Mouse (Mus musculus): ENCODE data around the gene Lipc. TPM values are rescaled to one million over a fixed set of nuclear protein-coding genes. Genes with fewer than 3 reads are reported as not detected.

Gene Lipc
- total and polyA plus RNA-seq, 3 experiments = 0.11 TPM; not detected in 2

DNA sequence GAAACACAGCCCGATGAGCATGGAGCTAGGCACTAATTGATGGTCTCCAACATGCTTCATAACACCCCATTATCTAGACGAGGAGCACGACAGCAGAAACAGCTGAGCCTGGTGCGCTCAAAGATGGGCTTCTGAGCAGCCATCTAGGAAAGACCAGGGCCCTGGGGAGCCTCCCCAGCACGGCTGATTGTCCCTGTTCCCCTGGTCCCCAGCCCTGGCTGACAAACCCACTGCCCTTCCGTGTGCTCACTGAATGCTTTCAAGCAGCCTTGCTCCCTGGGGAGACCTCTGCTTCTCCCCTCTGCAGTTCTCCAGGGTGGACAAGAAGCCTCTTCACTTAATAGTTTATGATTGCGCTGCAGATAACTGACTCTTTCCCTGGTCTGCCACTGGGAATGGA lies 35.5 kb downstream of the Lipc start:
- no peak for TF ChIP-seq GATA1 (IDR thresholded peaks at IDR 0.05; ENCODE audit: borderline replicate concordance, low read length)
- no peak for TF ChIP-seq TAL1 (conservative IDR thresholded peaks at IDR 0.05; ENCODE audit: low read depth, low read length)
- H3K4me3 ChIP-seq (ENCODE audit: low read depth, low read length) = peak overlapping the region; percentile 8; the same call in 1 of the 2 replicates
- DNase-seq (ENCODE audit: low spot score) (no peak), ATAC-seq (ENCODE audit: extremely low read depth, insufficient number of reproducible peaks, low FRiP score, poor library complexity, severe bottlenecking) (no peak)
- H3K9me3 ChIP-seq (replicated peaks) = no peaks in the 10 kb centered on the region
- H3K4me1 ChIP-seq (ENCODE audit: insufficient read depth, low read depth, low read length) = peaks cover 76% of the 10 kb centered on the region
- no peaks in the 10 kb centered on the region for H3K27me3 ChIP-seq (ENCODE audit: insufficient read depth, low read length)
- H3K36me3 ChIP-seq (replicated peaks) = no peaks in the 10 kb centered on the region

DNA sequence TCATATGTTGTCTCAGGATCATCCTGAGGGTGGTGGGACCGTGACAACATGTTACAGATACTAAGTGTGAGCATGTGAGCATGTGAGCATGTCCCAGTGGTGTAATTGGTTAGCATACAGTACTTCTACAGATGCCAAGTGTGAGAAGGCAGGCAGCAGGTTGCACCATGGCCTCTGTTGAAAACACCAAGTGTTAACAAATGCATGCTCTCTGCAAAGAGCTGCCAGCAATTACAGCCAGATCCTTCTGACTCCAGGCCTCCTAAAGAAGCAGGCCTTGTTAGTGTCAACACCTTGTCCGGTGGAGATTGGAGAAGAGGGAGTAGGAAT lies 36.7 kb downstream of the Lipc start:
- no peaks in the 10 kb centered on the region for H3K36me3 ChIP-seq (replicated peaks)
- H3K4me3 ChIP-seq (ENCODE audit: low read depth, low read length) = peak overlapping the region; percentile 59; the same call in 1 of the 2 replicates
- H3K27me3 ChIP-seq (ENCODE audit: insufficient read depth, low read length) = 0 out of 2 replicates have a peak, but pooled peaks cover 3% of the 10 kb centered on the region
- H3K4me1 ChIP-seq (ENCODE audit: insufficient read depth, low read depth, low read length) = peaks cover 71% of the 10 kb centered on the region
- no peak for TF ChIP-seq GATA2 (IDR thresholded peaks at IDR 0.05; ENCODE audit: borderline replicate concordance, low read depth, low read length)
- TF ChIP-seq TAL1 (conservative IDR thresholded peaks at IDR 0.05; ENCODE audit: low read depth, low read length) = no peak
- no peak for TF ChIP-seq GATA1 (IDR thresholded peaks at IDR 0.05; ENCODE audit: borderline replicate concordance, low read length)
- TF ChIP-seq POLR2AphosphoS5 (IDR thresholded peaks at IDR 0.05; ENCODE audit: insufficient replicate concordance, low read depth, low read length) = no peak
- no peak for TF ChIP-seq CTCF (IDR thresholded peaks at IDR 0.05; ENCODE audit: low read depth, low read length)
- DNase-seq (ENCODE audit: low spot score) (no peak), ATAC-seq (ENCODE audit: extremely low read depth, insufficient number of reproducible peaks, low FRiP score, poor library complexity, severe bottlenecking) (no peak)
- H3K9me3 ChIP-seq (replicated peaks) = no peaks in the 10 kb centered on the region

DNA sequence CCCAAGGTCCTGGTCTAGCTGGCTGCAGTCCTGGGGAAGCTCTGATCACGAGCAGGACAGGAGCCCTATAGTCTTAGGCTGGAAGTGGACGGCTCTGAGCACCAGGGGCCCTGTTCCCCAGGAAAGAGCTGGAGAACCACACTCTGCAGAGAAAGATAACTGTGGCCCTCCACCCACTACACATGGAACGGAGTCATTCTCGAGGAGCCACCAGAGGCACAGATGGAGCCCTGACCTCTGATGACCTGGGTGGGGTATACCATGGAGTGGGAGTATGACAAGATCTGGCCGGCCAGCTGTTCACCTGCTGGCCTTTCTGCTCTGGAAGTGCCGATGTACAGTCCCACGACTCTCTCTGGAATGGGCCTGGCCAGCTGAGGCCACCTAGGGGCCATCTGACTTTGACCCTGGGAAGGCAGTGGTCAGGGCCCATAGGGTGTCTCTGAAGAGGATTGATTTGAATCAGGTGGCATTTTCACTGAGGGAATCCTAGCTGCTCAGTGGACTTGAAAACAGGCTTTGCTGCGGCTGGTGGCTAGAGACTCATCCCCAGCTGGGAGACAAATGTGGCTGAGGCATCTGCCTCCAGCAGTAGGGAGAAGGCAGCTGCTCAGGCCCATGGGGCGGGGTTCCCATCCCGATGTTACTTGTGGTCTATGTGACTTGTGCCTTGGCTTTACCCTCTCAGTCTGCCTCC lies 37.2 kb downstream of the Lipc start:
- peak; percentile 75 for ATAC-seq (ENCODE audit: extremely low read depth, insufficient number of reproducible peaks, low FRiP score, poor library complexity, severe bottlenecking)
- no peaks in the 10 kb centered on the region for H3K36me3 ChIP-seq (replicated peaks)
- DNase-seq (ENCODE audit: low spot score) = peak; percentile 51
- TF ChIP-seq GATA2 (IDR thresholded peaks at IDR 0.05; ENCODE audit: borderline replicate concordance, low read depth, low read length) (no peak), POLR2AphosphoS5 (IDR thresholded peaks at IDR 0.05; ENCODE audit: insufficient replicate concordance, low read depth, low read length) (no peak), CTCF (IDR thresholded peaks at IDR 0.05; ENCODE audit: low read depth, low read length) (no peak), TAL1 (conservative IDR thresholded peaks at IDR 0.05; ENCODE audit: low read depth, low read length) (peak; percentile 42; the same call in 1 of the 2 replicates), GATA1 (IDR thresholded peaks at IDR 0.05; ENCODE audit: borderline replicate concordance, low read length) (no peak)
- H3K27me3 ChIP-seq (ENCODE audit: insufficient read depth, low read length) = 0 out of 2 replicates have a peak, but pooled peaks cover 3% of the 10 kb centered on the region
- H3K9me3 ChIP-seq (replicated peaks) = no peaks in the 10 kb centered on the region
- peaks cover 67% of the 10 kb centered on the region for H3K4me1 ChIP-seq (ENCODE audit: insufficient read depth, low read depth, low read length)
- peak overlapping the region; percentile 59; the same call in 1 of the 2 replicates for H3K4me3 ChIP-seq (ENCODE audit: low read depth, low read length)

DNA sequence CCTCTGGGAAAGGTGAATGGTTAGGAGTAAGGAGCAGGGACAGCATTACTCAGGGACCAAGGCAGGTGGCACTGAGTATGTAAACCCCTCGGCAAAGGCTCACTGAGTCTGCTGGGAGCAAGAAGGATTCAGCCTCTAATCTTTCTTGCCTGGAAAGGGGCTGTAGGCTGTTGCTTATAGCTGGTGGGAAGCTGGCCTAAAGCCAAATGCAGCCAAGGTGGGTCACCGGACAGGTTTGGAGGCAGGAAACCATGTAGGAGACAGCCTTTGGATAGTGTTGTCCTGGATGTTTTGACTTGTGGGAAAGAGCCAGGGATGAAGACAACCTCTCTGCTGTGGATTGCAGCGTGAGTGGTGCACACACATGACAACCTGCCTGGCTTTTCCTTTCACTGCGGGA lies 40.9 kb downstream of the Lipc start:
- TF ChIP-seq CTCF (IDR thresholded peaks at IDR 0.05; ENCODE audit: low read depth, low read length) = no peak
- TF ChIP-seq GATA2 (IDR thresholded peaks at IDR 0.05; ENCODE audit: borderline replicate concordance, low read depth, low read length) = no peak
- no peak for TF ChIP-seq POLR2AphosphoS5 (IDR thresholded peaks at IDR 0.05; ENCODE audit: insufficient replicate concordance, low read depth, low read length)
- TF ChIP-seq GATA1 (IDR thresholded peaks at IDR 0.05; ENCODE audit: borderline replicate concordance, low read length) = no peak
- no peak for TF ChIP-seq TAL1 (conservative IDR thresholded peaks at IDR 0.05; ENCODE audit: low read depth, low read length)
- H3K36me3 ChIP-seq (replicated peaks) = no peaks in the 10 kb centered on the region
- peaks cover 43% of the 10 kb centered on the region for H3K4me1 ChIP-seq (ENCODE audit: insufficient read depth, low read depth, low read length)
- H3K27me3 ChIP-seq (ENCODE audit: insufficient read depth, low read length) = 0 out of 2 replicates have a peak, but pooled peaks cover 3% of the 10 kb centered on the region
- H3K4me3 ChIP-seq (ENCODE audit: low read depth, low read length) = no peak overlapping the region
- no peaks in the 10 kb centered on the region for H3K9me3 ChIP-seq (replicated peaks)
- no peak for DNase-seq (ENCODE audit: low spot score)
- ATAC-seq (ENCODE audit: extremely low read depth, insufficient number of reproducible peaks, low FRiP score, poor library complexity, severe bottlenecking) = no peak

DNA sequence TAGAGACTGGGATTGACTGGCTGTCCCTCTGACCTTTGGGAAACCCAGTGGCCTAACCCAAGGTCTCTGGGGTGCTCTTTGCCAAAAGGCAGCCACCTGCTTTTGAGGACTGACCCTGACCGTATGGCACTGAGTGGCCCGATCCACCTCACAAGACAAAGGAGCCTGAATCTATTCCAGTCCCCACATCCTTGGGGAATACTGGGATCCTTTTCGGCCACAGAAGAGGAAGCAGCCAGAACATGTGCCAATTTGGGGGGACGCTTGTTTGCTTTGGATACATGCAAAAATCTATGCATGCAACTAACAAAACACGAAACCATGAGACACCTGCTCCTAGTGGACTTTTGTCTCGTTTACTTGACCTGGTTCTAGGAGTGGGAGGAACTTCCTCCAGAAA lies 41.7 kb downstream of the Lipc start:
- H3K4me3 ChIP-seq (ENCODE audit: low read depth, low read length) = no peak overlapping the region
- no peaks in the 10 kb centered on the region for H3K9me3 ChIP-seq (replicated peaks)
- peaks cover 36% of the 10 kb centered on the region for H3K4me1 ChIP-seq (ENCODE audit: insufficient read depth, low read depth, low read length)
- H3K36me3 ChIP-seq (replicated peaks) = no peaks in the 10 kb centered on the region
- 0 out of 2 replicates have a peak, but pooled peaks cover 3% of the 10 kb centered on the region for H3K27me3 ChIP-seq (ENCODE audit: insufficient read depth, low read length)
- ATAC-seq (ENCODE audit: extremely low read depth, insufficient number of reproducible peaks, low FRiP score, poor library complexity, severe bottlenecking) = no peak
- no peak for DNase-seq (ENCODE audit: low spot score)
- no peak for TF ChIP-seq POLR2AphosphoS5 (IDR thresholded peaks at IDR 0.05; ENCODE audit: insufficient replicate concordance, low read depth, low read length)
- no peak for TF ChIP-seq TAL1 (conservative IDR thresholded peaks at IDR 0.05; ENCODE audit: low read depth, low read length)

DNA sequence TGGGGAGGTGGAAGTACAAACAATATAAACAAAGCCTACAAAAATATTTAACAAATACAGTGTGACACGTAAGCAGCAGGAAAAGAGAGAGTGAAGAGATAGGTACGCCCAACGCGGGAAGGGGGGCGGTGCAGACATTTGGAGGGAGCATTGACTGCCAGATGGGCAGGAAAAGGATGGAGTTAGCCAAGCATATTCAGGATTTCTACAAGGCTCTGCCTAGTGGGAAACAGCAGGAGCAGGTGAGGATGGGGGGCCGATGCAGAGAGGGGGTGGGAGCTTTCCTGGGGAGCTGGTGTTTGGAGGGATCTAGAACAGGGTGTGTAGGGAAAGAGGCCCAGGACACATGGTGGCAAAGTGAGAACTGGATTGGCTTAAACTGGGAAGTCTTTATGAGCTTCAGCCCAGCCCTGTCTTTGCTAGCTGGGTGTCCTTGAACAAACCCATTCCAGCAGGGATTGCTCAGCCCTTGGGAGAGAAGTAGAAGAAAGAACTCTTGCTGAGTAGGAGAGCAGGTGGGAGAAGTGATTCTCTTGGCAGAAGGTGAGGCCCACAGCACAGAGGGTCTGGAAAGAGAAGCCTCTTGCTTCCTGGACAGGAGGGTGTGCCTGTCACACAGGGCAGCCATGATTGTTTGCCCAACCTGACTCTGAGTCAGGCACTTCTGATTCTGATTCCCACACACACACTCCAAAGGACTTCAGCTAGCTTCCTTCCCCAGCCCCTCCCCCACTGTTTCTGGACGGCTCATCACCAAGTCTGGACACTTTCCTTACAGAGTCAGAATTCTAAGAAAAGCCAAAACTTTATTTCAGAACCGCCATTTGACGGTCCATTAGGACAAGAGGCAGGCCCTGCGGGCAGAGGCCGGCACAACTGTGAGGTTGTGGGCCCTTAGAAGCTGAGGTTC lies 49.0 kb downstream of the Lipc start:
- TF ChIP-seq TAL1 (conservative IDR thresholded peaks at IDR 0.05; ENCODE audit: low read depth, low read length) (no peak), GATA1 (IDR thresholded peaks at IDR 0.05; ENCODE audit: borderline replicate concordance, low read length) (no peak), CTCF (IDR thresholded peaks at IDR 0.05; ENCODE audit: low read depth, low read length) (no peak), GATA2 (IDR thresholded peaks at IDR 0.05; ENCODE audit: borderline replicate concordance, low read depth, low read length) (no peak), POLR2AphosphoS5 (IDR thresholded peaks at IDR 0.05; ENCODE audit: insufficient replicate concordance, low read depth, low read length) (no peak)
- no peak for ATAC-seq (ENCODE audit: extremely low read depth, insufficient number of reproducible peaks, low FRiP score, poor library complexity, severe bottlenecking)
- peaks cover 7% of the 10 kb centered on the region; the same call in 1 of the 2 replicates for H3K4me1 ChIP-seq (ENCODE audit: insufficient read depth, low read depth, low read length)

More for the DNA sequence above, 49.0 kb downstream of the Lipc start:
- Histone ChIP-seq H3K27me3 (ENCODE audit: insufficient read depth, low read length) (no peaks in the 10 kb centered on the region), H3K36me3 (replicated peaks) (no peaks in the 10 kb centered on the region), H3K9me3 (replicated peaks) (no peaks in the 10 kb centered on the region), H3K4me3 (ENCODE audit: low read depth, low read length) (no peak overlapping the region)
- DNase-seq (ENCODE audit: low spot score) = no peak
